Mouse (Mus musculus) bone marrow macrophage, adult 2 months (primary cell): ENCODE results near the gene Pmepa1.

Source experiments
- CTCF ChIP-seq: IDR thresholded peaks from 2 replicates; pipeline ENCODE4 v1.5.1; 2012; ENCODE audit warnings: low read depth, mild to moderate bottlenecking, low read length, moderate library complexity
- POLR2A ChIP-seq: IDR thresholded peaks from 2 replicates; pipeline ENCODE4 v1.6.1; 2012; ENCODE audit warnings: mild to moderate bottlenecking, low read depth, low read length, borderline replicate concordance

DNA sequence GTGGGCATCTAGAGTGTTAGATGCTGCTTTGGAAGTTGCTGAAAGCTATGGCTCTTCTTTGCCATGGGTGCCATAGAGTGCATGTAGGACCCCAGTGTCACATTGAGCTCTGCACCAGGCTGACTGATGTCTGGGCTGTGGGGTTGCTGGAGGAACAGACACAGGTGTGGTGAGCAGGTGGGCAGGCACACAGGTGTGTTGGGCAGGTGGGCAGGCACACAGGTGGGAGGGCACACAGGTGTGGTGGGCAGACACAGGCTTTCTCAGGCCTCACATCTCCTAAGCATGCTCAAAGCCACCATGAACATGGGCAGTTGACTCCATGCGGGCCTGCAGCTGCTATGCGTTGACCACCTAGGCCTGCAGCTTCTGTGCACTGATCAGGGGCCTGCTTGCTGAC lies 16.2 kb upstream of the Pmepa1 start:
- TF ChIP-seq CTCF: no peak
- no peak for TF ChIP-seq POLR2A
